Mouse (Mus musculus): ENCODE measurements at regions not wholly inside any gene's neighbourhood (a gene's known extent, or its start where the extent isn't known, plus 50 kb on each side); places are given as distances from the start of the nearest gene placed in this dataset.
"Not testable (repeated sequence)": the region's sequence is repeated elsewhere in the genome, so short reads cannot be mapped to it uniquely, and the experiment has no call there.

DNA sequence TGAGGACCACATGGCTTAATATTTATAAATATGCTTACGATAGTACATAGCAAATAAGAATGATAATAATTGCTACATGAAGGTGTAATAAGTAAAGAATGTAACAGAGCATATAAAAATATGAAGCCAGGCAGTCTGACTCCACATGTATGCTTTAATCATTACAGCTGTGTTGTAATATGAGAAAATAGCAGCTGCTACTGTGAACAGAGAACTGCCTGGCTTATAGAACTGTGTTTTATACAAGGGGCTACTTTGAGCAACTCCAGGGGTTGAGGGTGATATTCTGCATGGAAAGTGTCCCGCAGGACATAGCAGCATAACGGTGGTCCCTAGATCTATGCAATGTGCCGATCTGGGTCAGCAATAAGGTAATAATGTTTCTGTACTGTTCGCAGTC is 627.9 kb downstream of the Tmtc2 start:
- Histone ChIP-seq H3K27ac (replicated peaks; ENCODE audit: low read depth, low read length) (no peak overlapping the region), H3K27me3 (replicated peaks; ENCODE audit: control insufficient read depth, insufficient read depth, low read length) (no peaks in the 10 kb centered on the region), H3K4me1 (ENCODE audit: control insufficient read depth, insufficient read depth, low read length) (no peaks in the 10 kb centered on the region), H3K4me3 (ENCODE audit: low read depth, low read length) (no peak overlapping the region), H3K4me2 (ENCODE audit: low read depth, low read length) (no peak overlapping the region), H3K9me3 (ENCODE audit: control insufficient read depth, low read length) (no peaks in the 10 kb centered on the region), H3K9ac (ENCODE audit: low read depth, low read length) (no peak overlapping the region), H3K36me3 (ENCODE audit: control insufficient read depth, insufficient read depth, low read length) (no peaks in the 10 kb centered on the region)
- no peak for ATAC-seq (ENCODE audit: low read depth)
- WGBS: 63% methylated on average over 5 of the region's 5 CpGs
- peak; percentile 48 for DNase-seq (ENCODE audit: low spot score)

DNA sequence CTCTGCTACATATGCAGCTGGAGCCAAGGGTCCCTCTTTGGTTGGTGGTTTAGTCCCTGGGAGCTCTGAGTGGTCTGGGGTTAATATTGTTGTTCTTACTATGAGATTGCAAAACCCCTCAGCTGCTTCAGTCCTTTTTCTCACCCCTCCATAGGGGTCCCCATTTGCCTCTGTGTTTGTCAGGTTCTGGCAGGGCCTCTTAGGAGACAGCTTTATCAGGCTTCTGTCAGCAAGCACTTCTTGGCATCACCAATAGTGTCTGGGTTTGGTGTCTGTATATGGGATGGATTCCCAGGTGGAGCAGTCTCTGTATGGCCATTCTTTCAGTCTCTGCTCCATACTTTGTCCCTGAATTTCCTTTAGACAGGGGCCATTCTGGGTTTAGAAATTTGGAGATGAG is 625.4 kb downstream of the Tmtc2 start:
- not testable (repeated sequence) for H3K4me2 ChIP-seq (ENCODE audit: low read depth, low read length); H3K9ac ChIP-seq (ENCODE audit: low read depth, low read length); H3K9me3 ChIP-seq (ENCODE audit: control insufficient read depth, low read length); H3K36me3 ChIP-seq (ENCODE audit: control insufficient read depth, insufficient read depth, low read length); H3K27ac ChIP-seq (replicated peaks; ENCODE audit: low read depth, low read length); H3K4me1 ChIP-seq (ENCODE audit: control insufficient read depth, insufficient read depth, low read length); DNase-seq (ENCODE audit: low spot score); ATAC-seq (ENCODE audit: low read depth); H3K4me3 ChIP-seq (ENCODE audit: low read depth, low read length); H3K27me3 ChIP-seq (replicated peaks; ENCODE audit: control insufficient read depth, insufficient read depth, low read length)

DNA sequence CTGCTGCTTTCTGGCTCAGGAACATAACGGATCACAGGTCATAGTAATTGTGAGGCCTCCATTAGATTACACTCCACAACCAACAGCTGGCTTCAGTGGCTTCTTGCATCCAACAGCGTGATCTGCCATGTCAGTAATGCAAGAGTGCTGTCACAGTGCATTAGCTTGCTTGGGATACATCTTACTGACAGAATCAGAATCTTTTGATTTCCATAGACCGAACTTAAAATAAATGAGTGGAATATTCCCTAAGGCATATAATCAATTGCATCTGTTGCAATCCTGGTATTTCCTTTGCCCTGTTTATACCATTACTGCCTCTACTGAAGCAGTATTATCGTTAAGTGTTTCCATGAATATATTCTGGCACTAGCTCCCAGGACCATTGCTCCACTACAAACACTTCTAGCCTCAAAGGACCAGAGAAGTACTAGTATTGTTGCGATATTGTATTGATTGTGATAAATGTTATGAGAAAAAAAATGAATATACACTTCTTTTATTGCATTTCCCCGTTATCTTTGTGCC is 605.8 kb downstream of the Tmtc2 start:
- Histone ChIP-seq H3K27me3 (replicated peaks; ENCODE audit: control insufficient read depth, insufficient read depth, low read length) (no peaks in the 10 kb centered on the region), H3K4me3 (ENCODE audit: low read depth, low read length) (no peak overlapping the region), H3K9ac (ENCODE audit: low read depth, low read length) (no peak overlapping the region), H3K4me1 (ENCODE audit: control insufficient read depth, insufficient read depth, low read length) (no peaks in the 10 kb centered on the region), H3K36me3 (ENCODE audit: control insufficient read depth, insufficient read depth, low read length) (no peaks in the 10 kb centered on the region), H3K9me3 (ENCODE audit: control insufficient read depth, low read length) (no peaks in the 10 kb centered on the region), H3K4me2 (ENCODE audit: low read depth, low read length) (no peak overlapping the region), H3K27ac (replicated peaks; ENCODE audit: low read depth, low read length) (peak overlapping the region; percentile 34; the same call in 1 of the 2 replicates)
- 47% methylated on average over 6 of the region's 6 CpGs for WGBS
- ATAC-seq (ENCODE audit: low read depth) (peak; percentile 55; the same call in 1 of the 2 replicates), DNase-seq (ENCODE audit: low spot score) (peak; percentile 73)

Data from embryonic facial prominence, embryonic 14.5 days (tissue).